Mouse (Mus musculus): ENCODE measurements at regions not wholly inside any gene's neighbourhood (a gene's known extent, or its start where the extent isn't known, plus 50 kb on each side); places are given as distances from the start of the nearest gene placed in this dataset.
A peak's percentile ranks its signal among the peaks of the same experiment; 100 is the strongest.

DNA sequence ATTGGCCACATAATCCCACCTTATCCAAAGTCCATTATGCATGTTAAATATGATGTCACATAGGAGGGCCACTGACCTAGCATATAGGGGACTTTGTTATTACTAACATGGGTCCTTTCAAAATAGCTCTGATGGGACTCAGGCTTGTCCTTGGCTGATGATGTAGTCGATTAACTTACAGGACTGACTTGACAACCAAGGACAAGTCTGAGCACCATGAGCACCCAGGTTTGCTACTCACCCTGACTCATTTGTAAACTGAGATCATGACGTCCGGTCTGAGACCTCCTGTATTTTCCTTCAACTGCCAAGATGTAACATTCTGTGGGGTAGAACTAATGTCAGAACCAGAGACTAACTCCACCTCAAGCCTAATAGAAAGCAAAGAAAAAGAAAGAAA is 159.3 kb upstream of the 4933402D24Rik start:
- ATAC-seq (replicated peaks; ENCODE audit: low read depth, poor library complexity, severe bottlenecking) = no peak

GRCm38 (mm10) chr1:63920181-63920933 is 151.3 kb upstream of the 4933402D24Rik start:
- ATAC-seq (replicated peaks; ENCODE audit: low read depth, poor library complexity, severe bottlenecking) = no peak

- ATAC-seq (replicated peaks; ENCODE audit: low read depth, poor library complexity, severe bottlenecking) = no peak
Observed at GRCm38 (mm10) chr1:63918200-63918599, 149.1 kb upstream of the 4933402D24Rik start.

GRCm38 (mm10) chr1:63916907-63917650 is 148.0 kb upstream of the 4933402D24Rik start:
- ATAC-seq (replicated peaks; ENCODE audit: low read depth, poor library complexity, severe bottlenecking) = no peak

DNA sequence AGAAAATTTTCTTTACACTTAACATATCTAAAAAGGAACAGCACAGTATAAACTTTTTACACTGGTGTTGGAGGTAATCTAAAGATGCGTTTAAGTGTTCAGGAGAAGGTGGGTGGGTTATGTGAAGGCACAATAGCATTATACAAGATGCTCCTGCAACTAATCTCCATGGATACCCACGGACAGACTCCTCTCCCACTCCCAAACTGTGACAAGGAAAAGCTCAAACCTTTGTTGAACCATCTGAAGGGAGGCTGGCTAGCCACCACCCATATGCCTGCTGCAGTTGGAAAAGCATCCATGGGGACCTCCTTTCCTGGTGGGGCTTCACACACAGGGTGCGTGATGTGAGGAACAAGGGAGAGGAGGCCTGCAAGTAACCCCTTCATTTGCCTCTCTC is 141.7 kb upstream of the 4933402D24Rik start:
- ATAC-seq (replicated peaks; ENCODE audit: low read depth, poor library complexity, severe bottlenecking) = no peak

DNA sequence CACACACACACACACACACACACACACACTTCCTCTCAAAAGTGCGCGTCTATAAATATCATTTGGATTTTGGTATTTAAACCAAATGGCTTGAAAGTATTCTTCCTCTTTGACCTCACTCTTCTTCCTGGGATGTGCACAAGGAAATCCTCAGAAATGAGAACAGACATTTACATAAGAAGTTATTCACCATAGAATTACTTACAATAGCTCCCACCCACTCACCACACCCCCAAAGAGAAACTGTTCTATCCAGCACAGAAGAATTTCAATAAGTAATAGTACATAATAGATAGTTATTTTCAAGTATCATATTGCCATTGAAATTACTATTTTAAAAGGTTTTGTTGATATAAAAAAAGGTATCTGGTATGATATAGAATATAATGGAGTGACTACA is 140.1 kb upstream of the 4933402D24Rik start:
- no peak for ATAC-seq (replicated peaks; ENCODE audit: low read depth, poor library complexity, severe bottlenecking)

DNA sequence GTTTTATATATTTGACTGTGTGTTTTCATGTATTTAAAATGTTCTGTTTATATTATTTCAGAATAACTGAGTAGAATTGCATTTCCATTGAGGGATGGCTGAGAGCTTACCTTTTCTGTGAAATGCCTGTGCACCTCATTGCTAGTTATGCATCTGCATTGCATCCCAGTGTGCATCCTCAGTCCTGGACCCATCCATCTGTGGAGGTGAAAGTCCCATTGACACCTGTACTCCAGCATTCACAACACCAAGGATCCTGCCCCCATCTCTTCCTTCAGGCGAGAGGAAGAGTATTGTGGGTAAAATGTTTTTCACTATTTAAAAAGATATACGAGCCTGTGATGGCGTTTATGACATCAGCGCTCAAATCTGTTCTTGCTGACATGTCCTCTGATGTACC is 134.6 kb upstream of the 4933402D24Rik start:
- no peak for ATAC-seq (replicated peaks; ENCODE audit: low read depth, poor library complexity, severe bottlenecking)

DNA sequence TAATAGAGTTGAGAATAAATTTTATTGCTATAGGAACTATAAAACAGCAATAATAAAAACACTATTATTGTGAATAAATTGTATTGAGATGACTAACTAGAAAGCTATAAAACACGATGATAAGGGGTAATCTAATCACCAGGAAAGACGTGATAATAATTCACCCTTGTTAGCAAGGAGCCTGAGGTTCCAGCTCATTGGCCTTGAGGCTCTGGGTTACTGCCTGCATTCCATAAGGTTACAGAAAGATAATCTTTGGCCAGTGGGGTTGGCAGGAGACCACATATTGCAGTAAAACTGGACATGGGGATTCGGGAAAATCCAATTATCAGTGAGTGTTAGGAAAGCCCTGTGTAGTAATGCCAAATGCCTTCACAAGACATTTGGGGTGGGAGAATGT is 134.1 kb upstream of the 4933402D24Rik start:
- ATAC-seq (replicated peaks; ENCODE audit: low read depth, poor library complexity, severe bottlenecking) = no peak

DNA sequence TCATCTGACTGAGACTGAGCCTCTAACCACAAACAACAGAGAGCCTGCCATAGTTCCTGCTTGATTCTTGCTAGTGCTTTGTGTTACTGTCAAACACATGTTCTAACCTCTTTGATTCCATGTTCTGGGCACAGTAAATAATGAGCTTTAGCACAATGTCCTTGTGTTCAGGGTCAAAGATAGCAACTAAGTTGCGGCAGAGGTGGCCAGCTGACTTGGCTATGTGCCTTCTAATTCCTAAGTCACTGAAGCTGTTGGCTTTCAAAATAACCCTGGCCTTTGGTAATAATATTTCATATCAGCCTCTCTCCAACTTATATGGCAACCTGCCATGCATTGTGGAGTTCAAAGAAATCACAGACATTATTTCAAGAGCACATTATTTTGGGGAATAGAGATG is 133.3 kb upstream of the 4933402D24Rik start:
- no peak for ATAC-seq (replicated peaks; ENCODE audit: low read depth, poor library complexity, severe bottlenecking)

DNA sequence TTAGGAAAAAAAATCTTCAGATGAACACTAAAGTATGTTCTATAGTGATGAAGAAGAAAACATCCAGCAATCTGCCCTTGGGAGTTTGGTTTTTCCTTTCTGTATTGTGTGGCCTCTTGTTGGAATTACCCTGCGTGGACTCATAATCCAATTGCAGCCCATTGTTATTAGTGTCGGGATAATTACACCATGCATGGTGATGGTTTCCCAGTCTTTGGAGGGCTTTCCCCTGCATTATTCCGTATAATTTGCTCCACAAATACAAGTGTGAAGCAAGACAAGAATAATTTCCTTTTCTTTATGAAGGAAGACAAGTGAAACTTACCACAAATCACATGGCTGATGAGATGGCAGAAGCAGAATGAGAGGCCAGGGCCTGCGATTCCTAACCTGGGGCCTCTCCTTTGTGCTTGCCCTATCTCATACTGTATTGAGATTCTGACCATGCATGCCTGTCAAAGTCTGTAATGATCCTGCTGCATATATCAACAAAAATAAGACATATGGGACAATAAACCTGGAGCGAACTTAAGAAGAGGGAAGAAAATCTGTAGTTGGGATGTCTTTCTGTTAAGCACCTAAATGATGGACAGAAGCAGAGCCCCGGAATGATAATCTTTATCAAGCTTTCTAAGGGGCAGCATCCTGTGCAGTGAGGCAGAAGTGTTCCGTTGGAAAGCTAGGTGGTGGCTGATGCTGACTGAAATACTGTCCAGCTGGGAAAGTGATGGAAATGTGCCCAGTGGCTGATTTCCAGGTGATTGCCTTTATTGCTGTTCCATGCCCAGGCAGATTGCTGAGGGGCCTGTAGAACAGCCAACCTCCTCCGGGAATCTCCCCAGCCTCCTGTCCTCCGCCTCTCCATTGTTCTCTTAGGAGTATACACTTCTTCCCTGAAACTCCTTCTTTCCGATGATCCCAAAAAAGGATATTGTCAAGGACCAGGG is 130.8 kb upstream of the 4933402D24Rik start:
- no peak for ATAC-seq (replicated peaks; ENCODE audit: low read depth, poor library complexity, severe bottlenecking)

DNA sequence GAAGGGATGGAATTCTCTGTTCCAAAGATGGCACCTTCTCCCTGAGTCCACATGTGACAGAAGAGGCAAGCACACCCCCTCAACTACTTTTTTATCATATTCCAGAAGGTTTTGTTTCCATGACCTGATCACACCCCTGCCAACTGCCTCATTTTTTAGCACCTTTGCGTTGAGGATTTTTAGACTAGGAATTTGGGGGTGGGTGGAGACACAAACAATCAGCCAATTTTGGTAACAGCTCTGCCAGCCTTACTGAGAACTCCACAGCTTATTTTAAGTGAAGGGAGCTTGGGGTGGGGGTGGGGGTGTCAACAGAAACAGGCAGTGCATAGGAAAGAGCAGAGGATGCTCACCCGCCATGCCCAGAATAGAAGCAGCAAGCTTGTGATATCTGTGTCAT is 129.7 kb upstream of the 4933402D24Rik start:
- ATAC-seq (replicated peaks; ENCODE audit: low read depth, poor library complexity, severe bottlenecking) = no peak

- ATAC-seq (replicated peaks; ENCODE audit: low read depth, poor library complexity, severe bottlenecking) = no peak
Observed at GRCm38 (mm10) chr1:63897556-63897955, 128.5 kb upstream of the 4933402D24Rik start.

DNA sequence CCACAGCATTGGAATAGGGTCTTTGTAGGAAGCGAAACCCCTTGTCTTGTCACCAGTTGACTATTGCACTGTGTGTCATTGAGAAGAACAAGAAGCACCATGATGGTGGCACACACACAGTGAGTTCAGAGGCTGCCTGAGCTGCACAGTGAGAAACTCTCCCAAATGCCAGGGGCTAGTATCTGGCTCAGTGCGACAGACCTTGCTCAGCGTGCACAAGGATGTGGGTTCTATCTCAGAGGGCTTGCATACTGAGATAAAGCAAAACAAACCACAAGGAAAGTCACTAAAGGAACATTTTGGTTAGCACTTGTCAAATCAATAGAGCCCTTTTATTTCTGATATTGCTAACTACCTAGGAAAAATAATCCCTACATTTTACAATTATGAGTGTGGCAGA is 110.5 kb upstream of the 4933402D24Rik start:
- peak; percentile 99 for ATAC-seq (replicated peaks; ENCODE audit: low read depth, poor library complexity, severe bottlenecking)

- no peak for ATAC-seq (replicated peaks; ENCODE audit: low read depth, poor library complexity, severe bottlenecking)
Observed at GRCm38 (mm10) chr1:63876589-63877251, 107.7 kb upstream of the 4933402D24Rik start.

DNA sequence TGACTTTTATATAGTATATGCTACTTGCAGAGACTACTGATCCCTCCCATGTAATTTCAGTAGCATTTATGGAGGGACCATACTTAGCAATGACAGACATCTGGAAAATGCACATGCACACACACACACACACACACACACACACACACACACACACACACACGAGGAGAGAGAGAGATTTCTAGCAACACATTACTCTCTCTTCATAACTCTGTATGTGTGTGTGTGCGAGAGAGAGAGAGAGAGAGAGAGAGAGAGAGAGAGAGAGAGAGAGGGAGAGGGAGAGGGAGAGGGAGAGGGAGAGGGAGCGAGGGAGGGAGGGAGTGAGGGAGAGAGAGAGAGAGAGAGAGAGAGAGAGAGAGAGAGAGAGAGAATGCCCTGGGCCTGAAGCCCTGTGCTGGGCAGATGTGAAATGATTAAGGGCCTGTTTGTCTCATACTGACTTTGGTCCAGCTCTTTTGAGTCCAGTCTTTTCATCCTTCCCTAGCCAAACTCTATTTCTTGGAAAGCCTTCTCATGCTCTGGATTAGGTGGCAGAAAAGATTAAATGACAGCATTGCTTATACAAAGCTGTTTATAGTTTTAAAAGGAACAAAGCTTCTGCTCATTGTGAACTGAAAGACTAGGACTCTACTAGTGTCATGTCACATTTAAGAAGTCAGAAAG is 106.4 kb upstream of the 4933402D24Rik start:
- no peak for ATAC-seq (replicated peaks; ENCODE audit: low read depth, poor library complexity, severe bottlenecking)

DNA sequence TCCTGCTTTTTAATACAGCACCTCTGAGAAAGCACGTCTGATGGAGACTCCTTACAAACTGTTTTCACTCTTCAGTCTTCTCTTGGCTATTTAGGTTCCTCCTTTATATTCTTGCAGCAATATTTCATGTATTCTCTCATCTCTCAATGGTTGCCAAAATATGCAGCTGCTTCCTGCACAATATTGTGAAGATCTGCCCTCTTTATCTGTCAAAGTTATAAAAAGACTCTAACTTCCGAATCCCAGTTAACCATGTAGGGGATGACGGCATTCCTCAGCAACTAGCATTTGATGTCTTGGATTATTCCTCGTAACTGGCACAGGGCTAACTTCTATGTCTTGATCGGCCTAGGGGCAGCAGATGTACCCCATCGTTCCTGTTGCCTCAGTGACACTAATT is 102.8 kb upstream of the 4933402D24Rik start:
- ATAC-seq (replicated peaks; ENCODE audit: low read depth, poor library complexity, severe bottlenecking) = no peak

- no peak for ATAC-seq (replicated peaks; ENCODE audit: low read depth, poor library complexity, severe bottlenecking)
Observed at GRCm38 (mm10) chr1:63869342-63869741, 100.3 kb upstream of the 4933402D24Rik start.

DNA sequence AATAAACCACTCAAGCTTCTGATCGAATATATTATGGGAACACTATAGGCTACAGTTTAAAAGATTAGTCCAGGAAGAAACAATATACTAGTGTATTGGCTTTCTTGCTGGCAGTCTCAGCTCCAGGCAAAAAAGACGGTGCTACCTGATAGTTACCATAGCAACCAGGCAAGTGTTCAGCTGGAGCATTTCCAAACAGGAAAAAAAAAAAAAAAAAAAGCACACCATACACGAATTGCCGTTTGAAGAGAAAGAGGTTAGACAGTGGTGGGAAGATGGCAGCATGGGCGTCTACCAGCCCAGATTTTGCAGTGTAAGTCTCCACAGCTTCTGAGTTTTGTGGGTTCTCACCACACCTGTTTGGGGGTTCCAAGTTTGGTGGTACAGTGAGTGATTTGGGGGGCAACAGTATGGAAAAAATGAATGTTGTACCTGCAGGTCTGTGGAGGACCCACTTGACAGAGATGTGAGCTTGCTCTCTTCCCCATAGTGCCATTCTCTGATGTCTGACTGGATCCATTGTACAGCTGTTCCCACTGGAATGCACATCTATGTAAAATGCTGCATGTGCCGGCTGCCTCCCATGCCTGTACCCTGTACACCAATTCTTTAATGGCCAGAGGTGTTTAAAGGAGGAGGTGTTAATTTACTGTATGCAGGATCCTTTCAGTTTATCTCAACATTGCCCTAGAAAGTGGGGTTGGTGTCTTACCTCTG is 89.0 kb upstream of the 4933402D24Rik start:
- ATAC-seq (replicated peaks; ENCODE audit: low read depth, poor library complexity, severe bottlenecking) = no peak

- no peak for ATAC-seq (replicated peaks; ENCODE audit: low read depth, poor library complexity, severe bottlenecking)
Observed at GRCm38 (mm10) chr1:63857468-63857867, 88.4 kb upstream of the 4933402D24Rik start.

Data from common myeloid progenitor, adult 5-6 weeks (primary cell).